Mouse (Mus musculus) skeletal muscle tissue, postnatal 0 days (tissue): ENCODE results near the gene Rab34. TPM values are rescaled to one million over a fixed set of nuclear protein-coding genes. Genes with fewer than 3 reads are reported as not detected.

ENCODE experiments used
- microRNA-seq, 2 experiments: library from miRNA; unstranded; fragments of <30 nt; microRNA quantifications; one replicate each; pipeline ENCODE4; 2016
- polyA plus RNA-seq: library from polyadenylated mRNA; unstranded; fragments of >200 nt; fragmentation: Nextera tagmentation; extraction: Ambion mirVana; gene quantifications from 2 replicates; pipeline ENCODE4 v1.2.1, GENCODE M21; 2015

The Rab34 gene
- polyA plus RNA-seq = 48.1 and 67.0 TPM in 2 replicates

GRCm38 (mm10) chr11:78188331-78189233 lies at the start of gene Rab34:
Gene Rab34 (plus strand): TSS chr11:78188430.

GRCm38 (mm10) chr11:78164924-78165760 lies 23.1 kb upstream of the Rab34 start, which contains the start of gene Traf4:
Gene Traf4 (minus strand): TSS chr11:78165589.

GRCm38 (mm10) chr11:78176402-78176862 lies 11.8 kb upstream of the Rab34 start, which contains the start of the genes Nek8 and Tlcd1:
Gene Nek8 (minus strand): TSS chr11:78176675.
Gene Tlcd1 (plus strand): TSS chr11:78176711.

GRCm38 (mm10) chr11:78182961-78183844 lies 5.0 kb upstream of the Rab34 start, which contains the start of gene Rpl23a:
Gene Rpl23a (minus strand): TSS chr11:78183584.

GRCm38 (mm10) chr11:78193113-78193512 lies 4.9 kb downstream of the Rab34 start, which contains the start of gene Proca1:
Gene Proca1 (plus strand): TSS chr11:78193392.

Small RNAs within 50 kb of the gene (microRNA-seq; reads per million reads assigned to microRNA genes)
- gene Mir7653 = 0.10 to 0.42 reads per million in 2 experiments

Other genes with a start within 250 kb of the Rab34 start
- gene Phf12, start 205.7 kb upstream of the Rab34 start, polyA plus RNA-seq = 5.3 and 6.7 TPM in 2 replicates
- 8.0 and 8.3 TPM in 2 replicates for gene Dhrs13, start 156.2 kb upstream of the Rab34 start, polyA plus RNA-seq
- gene Flot2, start 150.5 kb upstream of the Rab34 start, polyA plus RNA-seq = 58.3 and 63.6 TPM in 2 replicates
- 20.3 and 21.2 TPM in 2 replicates for gene Eral1, start 108.0 kb upstream of the Rab34 start, polyA plus RNA-seq
- gene Fam222b, start 93.8 kb upstream of the Rab34 start, polyA plus RNA-seq = 5.8 and 6.6 TPM in 2 replicates
- gene Traf4, start 22.8 kb upstream of the Rab34 start, polyA plus RNA-seq = 30.7 and 34.6 TPM in 2 replicates
- 6.9 and 7.1 TPM in 2 replicates for gene Nek8, start 11.8 kb upstream of the Rab34 start, polyA plus RNA-seq
- gene Tlcd1, start 11.7 kb upstream of the Rab34 start, polyA plus RNA-seq = 13.1 and 22.3 TPM in 2 replicates
- gene Rpl23a, start 4.8 kb upstream of the Rab34 start, polyA plus RNA-seq = 975 and 1,027 TPM in 2 replicates
- 1.5 and 5.8 TPM in 2 replicates for gene Proca1, start 5.0 kb downstream of the Rab34 start, polyA plus RNA-seq
- gene Sdf2, start 57.3 kb downstream of the Rab34 start, polyA plus RNA-seq = 61.6 and 66.7 TPM in 2 replicates
- gene Supt6, start 57.6 kb downstream of the Rab34 start, polyA plus RNA-seq = 11.2 and 12.2 TPM in 2 replicates
- 46.6 and 58.7 TPM in 2 replicates for gene 2610507B11Rik, start 73.3 kb downstream of the Rab34 start, polyA plus RNA-seq
- gene BC030499, start 102.4 kb downstream of the Rab34 start, polyA plus RNA-seq = 0.09 TPM in 1 of 2 replicates, not detected in the other
- 6.5 and 6.9 TPM in 2 replicates for gene Spag5, start 113.1 kb downstream of the Rab34 start, polyA plus RNA-seq
- 3.1 and 3.3 TPM in 2 replicates for gene Aldoc, start 134.5 kb downstream of the Rab34 start, polyA plus RNA-seq
- gene Pigs, start 140.0 kb downstream of the Rab34 start, polyA plus RNA-seq = 26.4 and 29.1 TPM in 2 replicates
- 13.8 and 21.2 TPM in 2 replicates for gene Unc119, start 155.1 kb downstream of the Rab34 start, polyA plus RNA-seq
- gene Foxn1, start 198.1 kb downstream of the Rab34 start, polyA plus RNA-seq = 0.06 TPM in 1 of 2 replicates, not detected in the other
- gene Slc13a2, start 233.8 kb downstream of the Rab34 start, polyA plus RNA-seq = 0.05 and 0.09 TPM in 2 replicates